ENCODE assay signal across 30 mouse cellular contexts in the genomic region with DNA sequence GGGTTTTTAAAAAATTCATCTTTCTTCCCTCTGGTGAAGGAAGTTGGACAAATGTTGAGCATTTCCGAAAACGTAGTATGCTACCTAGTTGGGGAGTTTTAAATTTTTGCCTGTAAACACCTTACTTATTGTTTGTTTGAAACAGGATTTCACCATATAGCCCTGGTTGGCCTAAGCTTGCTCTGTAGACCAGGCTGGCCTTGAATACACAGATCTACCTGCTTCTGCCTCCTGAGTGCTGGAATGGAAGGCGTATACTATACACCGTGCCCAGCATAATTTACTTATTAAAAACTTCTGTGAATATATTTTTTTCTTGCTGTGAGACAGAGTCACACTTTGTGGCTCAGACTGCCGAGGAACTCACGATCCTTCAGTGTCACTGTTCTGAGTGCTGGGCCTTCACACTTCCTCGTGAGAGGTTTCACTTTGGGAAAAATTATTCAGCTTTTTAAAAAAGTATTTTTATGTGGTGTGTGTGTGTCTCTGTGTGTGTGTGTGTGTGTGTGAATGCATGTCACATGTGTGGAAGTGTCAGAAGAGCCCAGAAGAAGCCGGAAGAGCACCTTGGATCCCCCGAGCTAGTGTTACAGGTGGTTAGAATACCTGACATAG. TPM values are rescaled to one million over a fixed set of nuclear protein-coding genes. Genes with fewer than 3 reads are reported as not detected.
A peak's percentile ranks its signal among the peaks of the same experiment; 100 is the strongest.
DNase-seq lines count a peak whose midpoint lies in the region; ATAC-seq and TF ChIP-seq lines count a peak whose summit lies in the region.
"Had no signal": no experiment of that assay in that cellular context is flagged by ENCODE, and none has a peak within 500 bp of the region (broad histone marks: within the 10 kb centered on the region; RNA-seq: fewer than 3 reads in every experiment).

No protein-coding gene starts in this region.

- H3K9ac ChIP-seq in heart, adult 2 months (ENCODE audit: low read depth, low read length): no peak overlapping the region
- H3K9ac ChIP-seq: embryonic facial prominence, embryonic 15.5 days; forebrain, embryonic 12.5 days; heart, embryonic 13.5 days; hindbrain, embryonic 14.5 days; limb, embryonic 12.5 days; liver, embryonic 14.5 days; lung, embryonic 15.5 days; midbrain, embryonic 13.5 days; neural tube, embryonic 13.5 days had no signal

- intact Hi-C loops in heart, adult 2 months (cut with DNase I): loop anchor here (5.0 kb wide), 1 partner anchor 36 kb away; the partner anchor contains the start of gene Tet2

- H3K79me2 ChIP-seq in heart, adult 2 months (replicated peaks; ENCODE audit: control insufficient read depth, insufficient read depth, low read length): no peaks in the 10 kb centered on the region

- H3K27me3 ChIP-seq in heart, adult 2 months (ENCODE audit: control insufficient read depth, insufficient read depth, low read length): no peaks in the 10 kb centered on the region
- H3K27me3 ChIP-seq: embryonic facial prominence, embryonic 15.5 days; forebrain, embryonic 12.5 days; heart, embryonic 13.5 days; limb, embryonic 12.5 days; lung, embryonic 15.5 days; midbrain, embryonic 13.5 days; neural tube, embryonic 13.5 days had no signal

- H3K27ac ChIP-seq in heart, adult 2 months: no peak overlapping the region
- H3K27ac ChIP-seq in bone marrow, adult 2 months (ENCODE audit: control insufficient read depth, insufficient read depth, low read depth, low read length, poor library complexity): peak overlapping the region; percentile 78
- H3K27ac ChIP-seq: embryonic facial prominence, embryonic 10.5 days; embryonic facial prominence, embryonic 15.5 days; forebrain, embryonic 12.5 days; heart, embryonic 13.5 days; hindbrain, embryonic 14.5 days; left cerebral cortex, adult 2 months; limb, embryonic 12.5 days; liver, embryonic 14.5 days; lung, embryonic 15.5 days; midbrain, embryonic 13.5 days; neural tube, embryonic 13.5 days had no signal

- H3K36me3 ChIP-seq in heart, adult 2 months (ENCODE audit: control insufficient read depth, insufficient read depth, low read length): no peaks in the 10 kb centered on the region; the same call in 1 of the 2 replicates
- H3K36me3 ChIP-seq: embryonic facial prominence, embryonic 10.5 days; embryonic facial prominence, embryonic 15.5 days; forebrain, embryonic 12.5 days; heart, embryonic 13.5 days; limb, embryonic 12.5 days; lung, embryonic 15.5 days; midbrain, embryonic 13.5 days; neural tube, embryonic 13.5 days had no signal

- WGBS in heart, adult 2 months: 90% methylated on average over 9 of the region's 9 CpGs
- 19% methylated on average over 9 of the region's 9 CpGs for WGBS in bone marrow, adult 2 months

- H3K4me1 ChIP-seq in heart, adult 2 months (ENCODE audit: control insufficient read depth, insufficient read depth, low read length): peaks cover 2% of the 10 kb centered on the region
- peaks cover 1% of the 10 kb centered on the region; the same call in 1 of the 2 replicates for H3K4me1 ChIP-seq in bone marrow, adult 2 months (ENCODE audit: control insufficient read depth, insufficient read depth, low read length)
- H3K4me1 ChIP-seq: forebrain, embryonic 12.5 days; heart, embryonic 13.5 days; lung, embryonic 15.5 days; midbrain, embryonic 13.5 days; neural tube, embryonic 13.5 days had no signal

- peak; percentile 31 for ATAC-seq in CD4-positive, CD25-positive, alpha-beta regulatory T cell, adult 4 months
- ATAC-seq in megakaryocyte, adult 5-6 weeks (ENCODE audit: poor library complexity, severe bottlenecking): peak; percentile 39
- ATAC-seq: intestine, postnatal 0 days; midbrain, embryonic 13.5 days had no signal

- no peak overlapping the region for H3K4me3 ChIP-seq in heart, adult 2 months
- H3K4me3 ChIP-seq in bone marrow, adult 2 months (replicated peaks; ENCODE audit: control insufficient read depth, low read depth, low read length): no peak overlapping the region
- H3K4me3 ChIP-seq: embryonic facial prominence, embryonic 10.5 days; embryonic facial prominence, embryonic 15.5 days; forebrain, embryonic 12.5 days; heart, embryonic 13.5 days; left cerebral cortex, adult 2 months; limb, embryonic 12.5 days; lung, embryonic 15.5 days; midbrain, embryonic 13.5 days; neural tube, embryonic 13.5 days had no signal

- peak; percentile 25 for DNase-seq in heart, adult 11 months
- no peak for DNase-seq in heart, adult 2 months
- no peak for DNase-seq in kidney, postnatal 25 days
- no peak for DNase-seq in right cerebral cortex, postnatal 4 days
- DNase-seq in right cerebral cortex, postnatal 25 days: no peak
- DNase-seq: adrenal gland, adult 8-10 months; cerebellum, adult 18-20 months; cerebellum, postnatal 14 days; gastrocnemius, postnatal 25 days; heart, postnatal 10 days; kidney, adult 9 months; kidney, postnatal 14 days; spleen, adult 18-20 months; thymus, adult 2 months; thymus, postnatal 4 days had no signal

- TF ChIP-seq POLR2A in heart, adult 2 months (IDR thresholded peaks at IDR 0.05; ENCODE audit: insufficient read depth, low read depth, low read length): no peak
- TF ChIP-seq POLR2A in bone marrow, adult 2 months (IDR thresholded peaks at IDR 0.05; ENCODE audit: borderline replicate concordance, control insufficient read depth, low read depth, low read length): no peak

- no peak for TF ChIP-seq CTCF in heart, adult 2 months (IDR thresholded peaks at IDR 0.05)
- no peak for TF ChIP-seq CTCF in bone marrow, adult 2 months (IDR thresholded peaks at IDR 0.05; ENCODE audit: control insufficient read depth, insufficient read depth, low read length)

- TF ChIP-seq EP300 in heart, adult 2 months (IDR thresholded peaks at IDR 0.05; ENCODE audit: insufficient read depth, low read depth, low read length): no peak

RNA-seq across cellular contexts. Expression of gene Tet2, which starts 38.6 kb away (rescaled TPM):
- 10 to 100 TPM; 14.9 to 17.9 TPM for total RNA-seq in heart, adult 2 months (2021)
- polyA plus RNA-seq in heart, adult 2 months (2012; rRNA removed): 8.6 and 15.0 TPM in 2 replicates
- 10 to 100 TPM; 47.0 to 65.9 TPM for polyA plus RNA-seq in CD4-positive, CD25-positive, alpha-beta regulatory T cell, adult 4 months (2017; shearing (Covaris generic))
- polyA plus RNA-seq in bone marrow, adult 2 months (2011; ENCODE audit: insufficient read depth, insufficient read length, low replicate concordance, missing spikeins): 7.5 and 14.8 TPM in 2 replicates
- total RNA-seq in megakaryocyte, adult 5-6 weeks (2015): 62.8 and 68.7 TPM in 2 replicates
- total RNA-seq in megakaryocyte, adult 5-6 weeks (2017): 68.7 and 85.7 TPM in 2 replicates
